Mouse (Mus musculus) layer of hippocampus, adult 2 months (tissue): ENCODE data around the gene Cdk19. TPM values are rescaled to one million over a fixed set of nuclear protein-coding genes. Genes with fewer than 3 reads are reported as not detected.

Experiments
- DNase-seq, 2 experiments: peaks; one replicate each; pipeline ENCODE4 v3.0.0; 2022; ENCODE audit warnings: low spot score in 2 of 2
- H3K27ac ChIP-seq: fragments of 200-600 bp; 2 replicates; pipeline ENCODE4 v1.8.1; 2022
- H3K4me3 ChIP-seq: fragments of 200-600 bp; 2 replicates; pipeline ENCODE4 v1.8.1; 2022; ENCODE audit warnings: mild to moderate bottlenecking
- CTCF ChIP-seq: fragments of 200-600 bp; conservative IDR thresholded peaks from 2 replicates; pipeline ENCODE4 v1.8.1; 2022; ENCODE audit warnings: antibody characterized with exemption, mild to moderate bottlenecking, moderate library complexity
- total RNA-seq, 2 experiments: library from RNA; stranded (reverse); gene quantifications; 2 replicates each; pipeline ENCODE4 v1.2.3; 2021

Cdk19 gene
- total RNA-seq, 2 experiments from 2014 or later = 34.4 to 34.6 TPM

DNA sequence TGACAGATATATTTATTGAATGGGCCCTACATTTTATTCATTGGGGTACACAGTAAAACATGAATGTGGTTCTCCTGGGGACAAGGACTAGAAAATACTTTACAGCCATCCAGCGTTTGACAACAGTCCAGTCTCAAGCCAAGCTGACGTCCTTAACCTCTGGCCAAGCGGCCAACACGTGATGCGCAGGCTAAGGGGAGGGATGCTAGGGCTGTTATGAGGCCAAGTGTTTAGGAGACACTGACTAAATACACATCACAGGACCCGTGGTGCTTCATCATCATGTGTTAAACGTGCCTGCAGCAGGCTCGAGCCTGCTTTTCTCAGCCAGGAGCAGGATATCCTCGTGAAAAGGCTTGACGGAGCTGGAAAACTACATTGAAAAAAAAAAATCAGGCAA lies 19.1 kb upstream of the Cdk19 start:
- Histone ChIP-seq H3K4me3 (no peak overlapping the region), H3K27ac (no peak overlapping the region)
- DNase-seq = no peak
- no peak for TF ChIP-seq CTCF

DNA sequence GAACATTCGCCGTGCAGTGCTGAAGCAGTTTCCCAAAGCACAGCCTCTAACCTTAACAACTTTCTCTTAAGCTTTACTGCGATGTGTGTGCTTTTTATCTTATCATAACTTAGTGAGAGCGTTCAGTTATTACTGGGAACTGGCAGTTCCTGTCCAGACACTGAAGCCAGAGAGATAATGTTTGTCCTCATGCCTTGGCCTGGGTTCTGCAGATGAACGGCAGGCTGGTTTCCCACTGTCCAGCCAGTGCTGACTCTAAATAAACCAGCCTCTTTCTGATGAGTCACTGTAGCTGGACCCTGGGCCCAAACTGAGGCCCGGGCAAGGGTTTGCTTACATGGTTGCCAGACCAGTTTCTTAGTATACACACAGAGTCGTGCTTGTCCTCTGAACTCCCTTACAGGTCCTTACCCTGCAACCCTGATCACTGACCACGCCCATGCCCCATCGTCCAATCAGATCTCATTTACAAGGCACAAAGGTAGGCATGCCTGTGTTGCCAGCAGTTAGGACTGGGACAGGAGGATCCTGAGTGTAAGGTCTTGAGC lies 11.3 kb upstream of the Cdk19 start:
- TF ChIP-seq CTCF = no peak
- Histone ChIP-seq H3K4me3 (no peak overlapping the region), H3K27ac (no peak overlapping the region)
- no peak for DNase-seq

DNA sequence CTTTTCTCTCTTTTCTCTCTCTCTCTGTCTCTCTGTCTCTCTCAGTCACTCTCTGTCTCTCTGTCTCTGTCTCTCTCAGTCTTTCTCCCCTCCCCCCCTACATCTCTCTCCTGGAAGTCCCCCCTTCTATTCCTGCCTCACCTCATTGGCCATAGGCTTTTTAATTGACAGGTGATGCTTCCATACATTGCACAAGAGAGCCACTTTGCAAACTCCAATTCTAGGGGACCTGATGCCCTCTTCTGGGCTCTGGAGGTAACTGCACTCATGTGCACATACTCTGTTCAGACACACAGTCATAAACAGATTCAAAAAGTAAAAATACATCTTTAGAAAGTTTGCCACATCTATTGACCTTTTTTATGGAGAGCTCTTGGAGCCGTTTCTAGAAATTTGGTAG lies 9.1 kb upstream of the Cdk19 start:
- TF ChIP-seq CTCF = peak; percentile 29; the same call in 1 of the 2 replicates
- no peak for DNase-seq
- H3K27ac ChIP-seq = no peak overlapping the region
- H3K4me3 ChIP-seq = no peak overlapping the region

DNA sequence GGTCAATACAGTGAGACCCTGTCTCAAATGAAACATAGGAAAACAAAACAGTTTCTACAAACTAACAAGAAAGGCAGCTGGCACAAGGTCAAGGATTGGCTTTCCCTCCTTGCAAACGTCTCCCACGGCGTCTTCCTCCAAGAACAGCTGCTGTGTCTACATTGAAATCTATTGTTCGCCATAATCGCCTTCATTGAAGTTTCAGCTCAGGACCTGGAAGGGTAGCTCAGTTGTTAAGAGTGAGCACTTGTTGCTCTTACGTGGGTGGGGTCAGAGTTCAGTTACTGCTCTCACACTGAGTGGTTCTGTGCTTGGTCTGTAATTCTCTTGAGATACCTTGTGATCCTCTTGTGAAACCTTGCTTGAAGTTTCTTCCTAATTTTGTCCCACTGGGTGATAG lies 6.5 kb upstream of the Cdk19 start:
- Histone ChIP-seq H3K4me3 (no peak overlapping the region), H3K27ac (no peak overlapping the region)
- DNase-seq = no peak
- no peak for TF ChIP-seq CTCF

DNA sequence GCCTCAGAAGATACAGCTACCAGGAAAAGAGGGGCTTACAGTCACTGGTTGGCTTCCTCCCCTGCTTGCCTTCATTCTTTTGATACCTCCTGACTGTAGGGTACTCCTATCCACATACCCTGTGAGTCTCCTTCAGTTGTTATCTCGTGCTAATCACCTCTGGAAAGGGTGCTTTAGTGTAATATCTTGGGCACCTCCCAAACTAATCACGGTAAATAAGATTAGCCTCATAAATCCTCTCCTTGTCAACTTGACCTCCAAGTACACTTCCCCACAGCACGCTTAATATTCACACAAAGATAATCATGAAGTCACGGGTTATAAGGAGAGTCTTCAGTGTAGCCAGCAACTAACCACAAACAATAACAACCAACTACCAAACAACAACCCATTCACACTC lies 2.7 kb downstream of the Cdk19 start:
- no peak for TF ChIP-seq CTCF
- H3K4me3 ChIP-seq = no peak overlapping the region
- no peak for DNase-seq
- H3K27ac ChIP-seq = no peak overlapping the region

DNA sequence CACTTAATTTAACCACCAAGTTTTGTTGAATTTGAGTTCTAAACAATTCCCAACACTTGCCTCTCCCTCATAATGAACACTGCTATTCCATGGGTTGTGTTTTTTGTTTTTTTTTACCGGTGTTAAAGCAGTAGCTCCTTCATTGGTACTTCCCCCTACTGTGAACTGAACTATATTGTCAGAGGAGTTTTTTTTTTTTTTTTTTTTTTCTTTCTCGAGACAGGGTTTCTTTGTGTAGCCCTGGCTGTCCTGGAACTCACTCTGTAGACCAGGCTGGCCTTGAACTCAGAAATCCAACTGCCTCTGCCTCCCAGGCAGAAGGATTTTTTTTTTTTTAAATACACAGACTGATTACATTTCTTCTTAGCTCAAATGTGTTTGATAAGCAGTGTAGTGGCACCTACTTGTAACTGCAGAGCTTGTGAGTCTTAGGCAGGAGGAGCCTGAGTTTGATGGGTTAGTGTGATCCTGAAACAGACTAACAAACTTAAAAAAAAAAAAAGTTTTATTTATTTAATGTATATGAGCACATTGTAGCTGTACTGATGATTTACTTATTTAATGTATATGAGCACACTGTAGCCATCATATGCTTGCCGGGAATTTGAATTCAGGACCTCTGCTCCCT lies 7.5 kb downstream of the Cdk19 start:
- no peak for TF ChIP-seq CTCF
- DNase-seq = no peak
- no peak overlapping the region for H3K4me3 ChIP-seq
- no peak overlapping the region for H3K27ac ChIP-seq

DNA sequence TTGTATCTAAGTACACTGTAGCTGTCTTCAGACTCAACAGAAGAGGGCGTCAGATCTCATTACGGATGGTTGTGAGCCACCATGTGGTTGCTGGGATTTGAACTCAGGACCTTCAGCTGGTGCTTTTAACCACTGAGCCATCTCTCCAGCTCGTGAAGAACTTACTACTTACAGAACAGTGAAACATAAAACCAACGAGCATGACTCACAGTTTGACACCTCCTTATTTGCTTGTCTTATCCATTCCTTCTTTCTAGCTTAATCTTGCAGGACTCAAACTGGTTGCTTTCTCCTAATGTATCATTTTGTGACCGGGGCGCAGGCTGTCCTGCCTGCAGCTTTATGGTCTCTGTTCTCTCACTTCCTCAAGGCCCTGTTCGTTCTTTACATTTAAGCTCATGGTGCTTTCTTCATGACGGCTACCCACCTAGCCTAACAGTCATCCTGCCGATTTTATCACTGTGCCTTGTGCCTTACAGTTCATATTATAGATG lies 8.1 kb downstream of the Cdk19 start:
- TF ChIP-seq CTCF = peak; percentile 25
- H3K27ac ChIP-seq = 0 out of 2 replicates have a peak overlapping the region, but pooled peaks have one; percentile 83
- DNase-seq = no peak
- no peak overlapping the region for H3K4me3 ChIP-seq

DNA sequence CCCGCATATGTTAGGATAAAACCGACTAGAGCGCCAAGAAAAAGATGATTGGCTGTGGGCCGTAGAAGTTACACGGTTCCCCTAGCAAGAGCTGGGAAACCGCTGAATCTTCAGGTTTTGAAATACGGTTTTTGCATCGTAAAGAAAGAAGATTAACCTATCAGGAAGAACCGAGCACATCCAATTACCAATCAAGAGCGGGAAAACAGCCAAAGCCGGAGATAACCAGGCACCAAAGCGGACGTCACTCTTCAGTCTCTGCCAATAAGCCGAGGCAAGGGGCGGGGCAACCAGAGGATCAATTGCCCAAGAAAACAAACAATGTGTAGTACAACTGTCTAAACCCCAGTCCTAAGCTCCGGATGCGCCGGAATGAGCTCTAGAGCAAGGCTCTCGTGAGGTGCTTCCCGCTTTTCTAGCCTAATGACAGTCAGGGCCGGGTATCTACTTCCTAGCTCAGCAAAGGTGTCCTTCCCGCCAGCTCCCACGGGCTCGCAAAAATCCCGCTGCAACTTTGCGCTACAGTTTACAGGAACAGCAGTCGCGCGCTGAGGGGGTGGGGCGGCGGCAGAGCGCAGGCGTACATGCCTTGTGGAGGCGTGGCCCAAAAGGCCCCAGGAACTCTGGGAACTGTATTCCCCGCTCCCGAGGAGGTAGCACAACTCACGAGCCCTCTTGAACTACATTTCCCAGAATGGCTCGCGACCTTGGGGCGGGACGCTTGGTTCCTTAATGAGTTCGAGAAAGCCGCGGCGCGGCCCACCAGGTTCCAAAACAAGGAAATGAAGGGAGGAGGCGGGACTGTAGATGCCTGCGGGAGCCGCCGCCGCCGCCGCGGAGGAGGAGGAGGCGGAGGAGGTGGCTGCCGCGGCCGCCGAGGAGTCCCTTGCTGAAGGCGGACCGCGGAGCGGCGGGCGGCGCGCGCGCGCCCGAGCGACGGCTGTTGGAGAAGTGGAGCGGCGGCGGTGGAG lies 9.5 kb downstream of the Cdk19 start:
- peak; percentile 95 to 99 for DNase-seq
- H3K27ac ChIP-seq = peak overlapping the region; percentile 92
- no peak for TF ChIP-seq CTCF
- peak overlapping the region; percentile 98 for H3K4me3 ChIP-seq

DNA sequence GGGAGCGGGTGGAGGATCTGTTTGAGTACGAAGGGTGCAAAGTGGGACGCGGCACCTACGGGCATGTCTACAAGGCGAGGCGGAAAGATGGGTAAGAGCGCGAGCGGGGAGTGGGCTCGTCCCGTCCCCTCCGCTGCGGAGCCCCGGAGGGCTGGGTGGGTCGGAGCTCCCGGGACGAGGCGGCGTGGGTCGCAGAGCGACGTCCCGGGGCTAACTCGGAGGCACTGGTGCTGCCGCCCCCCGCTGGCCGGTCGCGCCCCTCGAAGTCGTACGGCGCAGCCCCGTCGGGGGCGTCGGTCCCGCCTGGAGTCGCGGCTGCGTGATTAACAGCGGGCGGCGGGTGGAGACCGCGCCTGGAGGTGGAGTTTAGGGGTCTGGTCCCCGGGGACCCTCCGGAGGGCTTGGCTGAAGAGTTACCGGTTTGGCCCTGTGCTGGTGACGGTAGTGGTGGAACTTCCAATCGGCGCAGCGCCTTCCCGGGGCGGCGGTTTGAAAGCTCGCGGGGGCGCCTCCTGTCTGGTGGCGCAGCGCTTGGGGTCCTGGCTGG lies 10.3 kb downstream of the Cdk19 start:
- peak overlapping the region; percentile 98 for H3K4me3 ChIP-seq
- peak in 1 of 2 experiments; percentile 53 for DNase-seq
- TF ChIP-seq CTCF = peak; percentile 56
- H3K27ac ChIP-seq = peak overlapping the region; percentile 92

DNA sequence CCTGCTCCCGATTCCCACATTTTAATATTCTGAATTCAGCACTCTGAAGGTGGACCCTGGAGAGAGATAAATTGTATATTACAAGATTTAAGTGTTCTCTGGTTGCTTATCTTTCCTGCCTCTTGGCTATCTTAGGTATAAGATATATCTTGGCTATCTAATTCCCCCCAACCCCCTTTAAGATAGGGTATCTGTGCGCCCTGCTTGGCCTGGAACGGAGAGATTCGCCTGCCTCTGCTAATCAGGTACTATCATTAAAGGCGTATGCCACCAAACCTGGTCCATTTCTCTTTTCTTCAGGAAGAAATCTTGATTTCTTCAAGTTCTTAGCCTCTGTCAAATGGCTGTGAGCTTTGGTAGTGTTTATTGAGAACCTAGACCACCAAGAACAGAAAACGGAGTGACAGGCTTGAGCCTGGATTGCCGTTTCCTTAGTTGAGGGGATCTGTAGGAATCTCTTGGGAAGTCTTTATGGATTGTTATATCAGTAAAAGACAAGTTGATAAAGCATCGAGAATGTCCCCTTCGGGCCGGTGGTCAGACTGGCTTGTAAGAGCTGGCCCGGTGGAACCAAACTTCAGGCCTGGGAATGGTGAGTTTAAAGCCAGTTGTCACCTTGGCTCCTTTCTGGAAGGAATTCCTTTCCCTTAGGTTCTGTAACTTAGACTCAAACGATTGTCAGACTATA lies 11.0 kb downstream of the Cdk19 start:
- DNase-seq = no peak
- H3K27ac ChIP-seq = peak overlapping the region; percentile 92
- peak overlapping the region; percentile 98 for H3K4me3 ChIP-seq
- TF ChIP-seq CTCF = no peak

DNA sequence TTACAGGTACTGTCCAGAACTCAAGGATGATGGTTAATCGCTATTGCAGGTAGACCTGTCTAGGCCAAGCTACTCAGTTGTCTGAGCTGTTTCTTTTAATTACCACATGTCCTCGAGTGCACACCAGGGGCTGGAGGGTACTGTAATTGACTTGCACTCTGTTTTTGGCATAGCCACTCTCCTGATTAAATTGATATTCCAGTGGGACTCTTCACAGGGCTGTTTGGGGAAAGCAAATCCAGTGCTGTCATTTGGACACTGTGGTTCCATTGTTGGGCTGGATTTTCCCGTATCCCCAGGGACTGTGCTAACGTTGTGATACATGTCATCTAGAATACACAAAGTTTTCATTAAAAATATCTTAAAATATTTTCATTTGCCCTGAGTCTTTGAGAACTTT lies 11.8 kb downstream of the Cdk19 start:
- peak overlapping the region; percentile 98 for H3K4me3 ChIP-seq

DNA sequence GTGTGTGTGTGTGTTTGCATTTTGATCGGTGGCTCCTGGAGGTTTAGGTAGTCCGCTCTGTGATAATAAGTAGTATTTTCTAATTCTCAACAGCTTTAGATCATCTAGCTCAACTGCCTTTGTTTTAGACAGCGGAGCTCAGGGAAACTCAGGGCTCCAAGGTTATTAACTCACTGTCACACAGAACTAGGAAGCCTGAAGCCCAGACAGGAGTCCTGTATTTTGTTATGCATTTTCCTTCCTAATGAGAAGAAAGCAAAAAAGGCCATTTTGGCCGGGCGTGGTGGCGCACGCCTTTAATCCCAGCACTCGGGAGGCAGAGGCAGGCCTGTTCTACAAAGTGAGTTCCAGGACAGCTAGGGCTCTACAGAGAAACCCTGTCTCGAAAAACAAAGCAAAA lies 14.7 kb downstream of the Cdk19 start:
- no peak overlapping the region for H3K4me3 ChIP-seq
- no peak for DNase-seq
- no peak for TF ChIP-seq CTCF
- peak overlapping the region; percentile 43; the same call in 1 of the 2 replicates for H3K27ac ChIP-seq

More for the DNA sequence above, 11.8 kb downstream of the Cdk19 start:
- TF ChIP-seq CTCF = no peak
- peak overlapping the region; percentile 92 for H3K27ac ChIP-seq
- DNase-seq = no peak
